Mouse (Mus musculus): ENCODE results near the gene Rai1. TPM values are rescaled to one million over a fixed set of nuclear protein-coding genes. Genes with fewer than 3 reads are reported as not detected.

Rai1 gene
- total and polyA plus RNA-seq, 3 experiments, result 26.3 to 101 (median 56.7) TPM

DNA sequence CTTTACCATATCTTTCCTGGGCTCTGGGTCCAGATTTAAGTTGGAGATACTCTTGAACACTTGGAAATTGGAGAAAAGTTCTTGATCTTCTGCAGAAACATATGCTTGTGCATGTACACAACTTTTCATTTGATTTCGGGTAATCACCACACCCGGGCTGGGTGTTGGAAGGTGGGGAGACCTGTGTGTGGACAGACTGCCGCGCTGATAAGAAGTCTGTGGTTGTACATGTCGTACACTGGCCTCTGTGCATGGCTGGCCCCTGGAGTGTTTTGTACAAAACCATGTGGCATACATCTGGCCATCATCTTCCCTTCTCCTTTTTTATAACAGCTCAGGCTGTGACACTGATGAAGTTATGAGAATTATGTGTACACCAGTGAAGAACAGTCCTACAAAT, 55.1 kb downstream of the Rai1 start:
- Histone ChIP-seq H3K4me1 (ENCODE audit: control insufficient read depth in 1 of 2, insufficient read depth in 2 of 2, low read length in 2 of 2) (no peaks in the 10 kb centered on the region), H3K27ac (ENCODE audit: control insufficient read depth, low read depth, low read length) (no peak overlapping the region)

DNA sequence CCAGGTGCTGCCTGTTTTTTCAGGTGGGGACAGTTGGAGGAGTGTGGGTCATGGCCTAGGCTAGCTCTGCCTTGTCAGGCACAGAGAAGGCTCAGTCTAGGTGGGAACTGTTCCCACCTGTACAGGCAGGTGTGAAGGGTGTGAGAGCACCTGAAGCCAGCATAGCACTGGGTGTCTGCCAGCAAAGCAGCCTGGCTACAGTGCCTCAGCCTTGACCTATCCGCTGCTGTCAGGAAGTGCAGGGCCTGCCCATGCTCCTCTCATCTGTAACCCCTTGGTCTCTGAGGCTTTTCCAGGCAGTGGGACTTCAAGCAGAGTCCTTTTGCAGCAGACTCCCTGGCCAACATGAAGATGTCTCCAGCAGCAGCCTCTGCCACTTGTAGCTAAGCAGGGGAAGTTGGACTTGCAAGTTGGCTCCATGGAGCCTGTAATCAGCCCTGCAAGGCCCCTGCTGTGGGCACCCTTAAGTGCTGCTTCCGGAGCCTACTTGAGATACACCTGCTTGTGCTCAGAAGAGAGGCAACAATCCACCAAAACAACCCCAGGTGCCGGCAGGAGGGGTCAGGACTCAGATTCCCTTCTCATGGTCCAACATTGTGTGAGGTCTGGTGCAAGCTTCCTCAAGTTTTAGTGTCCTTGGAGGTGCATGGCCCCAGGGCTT, 55.8 kb downstream of the Rai1 start:
- Histone ChIP-seq H3K9ac (ENCODE audit: control insufficient read depth, low read depth, low read length, poor library complexity, severe bottlenecking) (no peak overlapping the region), H3K4me3 (ENCODE audit: control insufficient read depth in 1 of 2, insufficient read depth in 1 of 2, low read depth in 2 of 2, low read length in 2 of 2) (no peak overlapping the region), H3K9me3 (replicated peaks; ENCODE audit: insufficient read depth, low read length) (no peaks in the 10 kb centered on the region), H3K27ac (ENCODE audit: control insufficient read depth, low read depth, low read length) (no peak overlapping the region), H3K4me1 (ENCODE audit: control insufficient read depth in 1 of 2, insufficient read depth in 2 of 2, low read length in 2 of 2) (no peaks in the 10 kb centered on the region), H3K79me2 (ENCODE audit: control insufficient read depth, insufficient read depth, low read length, poor library complexity) (peaks cover 2% of the 10 kb centered on the region; the same call in 1 of the 2 replicates), H3K36me3 (ENCODE audit: control insufficient read depth in 1 of 2, insufficient read depth in 2 of 2, low read length in 2 of 2) (peaks cover 0 to 10% of the 10 kb centered on the region in 2 experiments; a peak in 2 of 4 replicates), H3K27me3 (ENCODE audit: control insufficient read depth in 1 of 2, insufficient read depth in 2 of 2, low read length in 2 of 2) (no peaks in the 10 kb centered on the region)
- TF ChIP-seq POLR2AphosphoS2 (IDR thresholded peaks at IDR 0.05; ENCODE audit: low read length) (no peak), ZC3H11A (IDR thresholded peaks at IDR 0.05; ENCODE audit: low read depth, low read length) (no peak), MAZ (IDR thresholded peaks at IDR 0.05; ENCODE audit: low read depth, low read length) (no peak)
- no peak for DNase-seq (ENCODE audit: low read depth, low spot score)

More for the DNA sequence above, 55.1 kb downstream of the Rai1 start:
- Histone ChIP-seq H3K9me3 (replicated peaks; ENCODE audit: insufficient read depth, low read length) (no peaks in the 10 kb centered on the region), H3K4me3 (ENCODE audit: control insufficient read depth in 1 of 2, insufficient read depth in 1 of 2, low read depth in 2 of 2, low read length in 2 of 2) (no peak overlapping the region), H3K79me2 (ENCODE audit: control insufficient read depth, insufficient read depth, low read length, poor library complexity) (peaks cover under 1% of the 10 kb centered on the region; the same call in 1 of the 2 replicates), H3K36me3 (ENCODE audit: control insufficient read depth in 1 of 2, insufficient read depth in 2 of 2, low read length in 2 of 2) (peaks cover 0 to 12% of the 10 kb centered on the region in 2 experiments; a peak in 2 of 4 replicates), H3K27me3 (ENCODE audit: control insufficient read depth in 1 of 2, insufficient read depth in 2 of 2, low read length in 2 of 2) (no peaks in the 10 kb centered on the region), H3K9ac (ENCODE audit: control insufficient read depth, low read depth, low read length, poor library complexity, severe bottlenecking) (no peak overlapping the region)
- TF ChIP-seq BHLHE40 (IDR thresholded peaks at IDR 0.05; ENCODE audit: borderline replicate concordance, low read depth, low read length) (no peak), USF1 (IDR thresholded peaks at IDR 0.05; ENCODE audit: low read depth, low read length) (no peak), ZMIZ1 (IDR thresholded peaks at IDR 0.05; ENCODE audit: low read depth, low read length) (no peak), NRF1 (IDR thresholded peaks at IDR 0.05; ENCODE audit: insufficient read depth, low read depth, low read length, poor library complexity, severe bottlenecking) (no peak), GATA1 (IDR thresholded peaks at IDR 0.05; ENCODE audit: low read depth, low read length) (no peak), POLR2A (IDR thresholded peaks at IDR 0.05; ENCODE audit: control insufficient read depth in 1 of 2, insufficient read depth in 1 of 2, low read depth in 1 of 2, low read length in 2 of 2, poor library complexity in 1 of 2) (no peak), CTCF (IDR thresholded peaks at IDR 0.05 in 2 of 3, conservative IDR thresholded peaks at IDR 0.05 in 1 of 3; ENCODE audit: control insufficient read depth in 1 of 3, insufficient read depth in 1 of 3, low read depth in 2 of 3, low read length in 3 of 3, poor library complexity in 1 of 3, severe bottlenecking in 1 of 3) (no peak), E2F4 (IDR thresholded peaks at IDR 0.05; ENCODE audit: borderline replicate concordance, low read depth, low read length) (no peak), TAL1 (IDR thresholded peaks at IDR 0.05; ENCODE audit: low read length) (no peak), RCOR1 (IDR thresholded peaks at IDR 0.05; ENCODE audit: low read depth, low read length) (no peak), JUND (IDR thresholded peaks at IDR 0.05; ENCODE audit: low read depth, low read length) (no peak), GABPA (IDR thresholded peaks at IDR 0.05; ENCODE audit: low read depth, low read length) (no peak), POLR2AphosphoS2 (IDR thresholded peaks at IDR 0.05; ENCODE audit: low read length) (no peak), POLR2AphosphoS5 (IDR thresholded peaks at IDR 0.05; ENCODE audit: borderline replicate concordance, low read depth, low read length) (no peak), RAD21 (IDR thresholded peaks at IDR 0.05; ENCODE audit: low read depth, low read length) (no peak), KAT2A (conservative IDR thresholded peaks at IDR 0.05; ENCODE audit: low read depth, low read length) (no peak), MAZ (IDR thresholded peaks at IDR 0.05; ENCODE audit: low read depth, low read length) (no peak), MYC (IDR thresholded peaks at IDR 0.05; ENCODE audit: low read depth, low read length) (no peak), SMC3 (IDR thresholded peaks at IDR 0.05; ENCODE audit: low read depth, low read length) (no peak)
- no peak for DNase-seq (ENCODE audit: low read depth, low spot score)

Measured in MEL (cell line).